Mouse (Mus musculus): Measurements from ENCODE around the gene Ammecr1.

Gene Ammecr1

DNA sequence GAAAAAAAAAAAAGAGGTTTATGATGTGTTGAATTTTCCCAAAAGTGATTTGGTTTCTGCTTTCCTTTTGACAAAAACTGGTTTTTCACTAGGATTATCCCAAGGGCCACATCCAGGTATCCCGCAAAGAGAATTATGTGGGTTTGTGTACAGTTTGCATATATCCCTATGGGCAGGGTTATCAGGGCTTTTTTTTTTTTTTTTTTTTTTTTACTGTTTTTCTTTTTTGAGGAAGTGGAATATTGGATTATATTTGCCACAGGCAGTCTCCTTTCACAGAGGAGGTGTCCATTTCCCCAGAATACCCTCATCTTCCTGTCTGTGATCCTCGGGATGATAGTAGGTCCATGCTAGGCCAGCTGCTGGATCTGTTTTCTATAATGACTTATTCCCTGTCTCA, 137.3 kb downstream of the Ammecr1 start:
- no peak for DNase-seq (ENCODE audit: low spot score)

DNA sequence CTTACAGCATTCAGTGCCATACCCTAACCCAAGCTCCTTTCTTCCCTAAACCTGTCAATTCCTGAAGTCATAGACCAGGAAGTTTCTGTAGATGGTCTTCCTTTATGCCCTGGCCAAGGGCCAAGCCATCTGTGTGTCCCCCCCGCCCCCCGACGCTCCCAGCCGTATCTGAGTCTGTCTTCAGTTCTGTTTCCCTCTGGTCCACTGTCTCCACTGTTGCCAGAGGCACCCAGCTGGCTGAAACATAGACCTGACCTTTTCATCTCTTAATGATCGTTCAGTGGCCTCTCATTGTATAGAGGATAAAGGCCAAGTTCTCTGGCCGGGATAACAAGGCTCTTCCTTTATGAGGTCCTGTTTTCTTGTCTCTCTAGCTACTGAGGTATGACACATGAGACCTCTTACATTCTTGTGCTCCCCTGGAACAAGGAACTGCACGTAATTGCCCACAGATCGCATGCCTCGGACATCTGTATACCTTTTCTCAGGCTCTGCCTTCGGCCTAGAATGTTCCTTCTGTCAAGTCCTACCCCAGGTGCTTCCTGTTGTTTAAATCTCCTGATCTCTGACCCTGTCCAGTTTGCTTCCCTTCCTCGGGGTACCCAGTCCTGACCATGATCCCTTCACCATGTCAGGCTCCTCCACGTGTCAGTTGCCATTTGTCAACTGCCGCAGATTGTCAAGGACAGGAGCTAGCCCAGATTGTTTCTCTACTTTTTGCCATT, 138.2 kb downstream of the Ammecr1 start:
- no peak for DNase-seq (ENCODE audit: low spot score)

DNA sequence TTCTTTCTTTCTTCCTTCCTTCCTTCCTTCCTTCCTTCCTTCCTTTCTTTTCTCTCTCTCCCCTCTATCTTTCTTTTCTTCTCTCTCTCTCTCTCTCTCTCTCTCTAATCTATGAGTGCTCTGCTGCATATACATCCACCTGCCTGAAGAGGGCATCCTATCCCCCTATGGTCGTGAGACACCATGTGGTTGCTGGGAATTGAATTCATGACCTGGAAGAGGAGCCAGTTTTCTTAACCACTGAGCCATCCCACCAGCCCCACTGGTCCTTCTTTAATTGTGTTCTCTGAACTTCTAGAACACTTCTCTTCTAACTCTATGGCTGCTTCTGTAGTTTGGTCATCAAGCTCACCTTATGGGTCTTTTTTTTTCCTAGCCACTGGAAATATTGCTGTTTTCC, 138.9 kb downstream of the Ammecr1 start:
- no peak for DNase-seq (ENCODE audit: low spot score)

DNA sequence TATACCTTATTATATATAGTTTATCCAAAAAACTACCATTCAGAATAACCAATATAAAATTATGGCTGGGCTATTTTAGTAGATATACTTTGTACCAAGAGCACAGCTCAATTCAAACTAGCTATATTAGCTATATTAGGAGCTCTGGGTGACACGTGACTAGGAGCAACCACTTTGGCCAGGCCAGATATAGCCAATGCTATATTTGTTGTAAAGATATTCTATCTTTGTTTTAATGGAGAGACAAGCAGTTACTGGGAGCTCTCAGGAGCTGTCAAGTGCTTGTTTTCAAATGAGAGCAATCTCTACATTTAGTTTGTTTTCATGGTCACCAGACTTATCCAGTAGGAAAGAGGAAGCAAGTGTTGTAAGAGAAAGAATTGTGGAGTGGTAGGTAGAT, 141.2 kb downstream of the Ammecr1 start:
- DNase-seq (ENCODE audit: low spot score) = no peak

DNA sequence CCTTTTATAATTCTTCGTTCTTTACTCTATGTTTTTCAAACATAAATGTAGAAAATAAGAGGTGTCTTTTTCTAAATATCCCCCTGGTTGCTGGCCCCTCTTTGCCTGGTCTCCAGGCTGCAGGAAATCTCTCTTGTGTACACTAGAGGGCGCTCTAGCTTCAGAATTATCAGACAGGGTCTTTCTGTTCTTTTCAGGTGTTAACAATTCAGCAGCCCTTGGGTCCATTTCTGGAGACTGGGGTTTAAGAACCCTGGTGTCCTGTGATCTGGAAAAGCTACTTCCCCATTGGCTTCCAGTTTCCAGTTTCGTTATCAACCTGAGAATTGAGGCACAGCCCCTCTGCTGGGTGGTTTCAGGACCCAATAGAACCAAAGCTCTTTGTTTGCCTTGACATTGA, 144.7 kb downstream of the Ammecr1 start:
- DNase-seq (ENCODE audit: low spot score) = no peak

DNA sequence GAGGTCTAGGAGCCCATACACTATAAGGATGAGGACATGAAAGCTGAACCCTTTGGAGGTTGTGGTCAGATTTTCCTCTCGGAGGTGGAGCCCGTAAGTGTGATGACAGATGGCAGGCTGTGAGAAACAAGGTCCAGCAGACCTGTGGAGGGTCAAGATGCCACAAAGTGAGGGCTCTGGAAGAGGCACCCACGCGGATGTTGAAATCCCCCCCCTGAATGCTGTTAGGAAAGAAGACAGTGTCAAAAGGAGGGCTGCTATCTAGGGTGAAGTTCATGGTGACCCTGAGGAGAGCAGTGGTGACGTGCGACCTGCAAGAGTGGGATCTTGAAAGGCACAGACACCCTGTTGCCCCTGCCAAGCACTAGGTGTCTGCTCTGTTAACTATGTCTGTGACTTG, 145.3 kb downstream of the Ammecr1 start:
- DNase-seq (ENCODE audit: low spot score) = no peak

GRCm38 (mm10) chrX:142818057-142818682, 148.4 kb downstream of the Ammecr1 start:
- no peak for DNase-seq (ENCODE audit: low spot score)

DNA sequence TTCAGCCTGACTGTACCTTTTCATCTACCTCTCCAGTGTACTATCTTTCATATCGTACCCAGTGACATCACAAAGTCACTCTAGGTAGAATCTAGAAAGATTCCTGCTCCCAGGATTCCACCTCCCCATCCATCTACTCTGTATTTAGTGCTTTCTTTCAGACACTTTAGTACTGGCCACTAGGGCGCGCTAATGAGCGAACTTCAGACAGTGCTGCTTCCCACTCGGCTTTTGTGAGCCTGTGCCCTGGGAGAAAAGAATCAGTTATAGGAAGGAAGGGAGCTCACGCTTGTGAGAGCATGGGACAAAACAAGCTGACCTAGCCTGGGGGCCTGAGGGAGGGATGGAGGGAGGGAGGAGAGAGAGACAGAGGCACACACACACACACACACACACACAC, 153.4 kb downstream of the Ammecr1 start:
- DNase-seq (ENCODE audit: low spot score) = no peak

DNA sequence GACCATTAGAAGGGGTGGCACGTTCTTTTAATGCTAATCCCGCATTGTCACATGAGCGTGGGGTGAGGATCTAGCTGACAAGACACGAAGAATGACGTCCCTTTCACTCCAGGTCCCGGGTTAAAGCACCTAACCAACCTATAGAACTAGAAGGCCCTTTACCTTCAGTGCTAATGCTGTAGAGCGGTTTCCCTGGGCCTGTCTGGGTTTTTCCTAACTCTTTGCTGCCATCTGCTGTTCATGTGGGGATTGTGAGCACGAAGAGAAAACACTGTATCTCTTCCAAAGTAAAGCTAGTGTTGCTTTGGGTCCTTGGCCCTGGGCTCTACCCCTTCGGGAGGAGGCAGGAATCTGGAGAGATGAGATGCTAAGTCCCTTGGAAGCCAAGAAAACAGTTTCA, 158.1 kb downstream of the Ammecr1 start:
- no peak for DNase-seq (ENCODE audit: low spot score)

DNA sequence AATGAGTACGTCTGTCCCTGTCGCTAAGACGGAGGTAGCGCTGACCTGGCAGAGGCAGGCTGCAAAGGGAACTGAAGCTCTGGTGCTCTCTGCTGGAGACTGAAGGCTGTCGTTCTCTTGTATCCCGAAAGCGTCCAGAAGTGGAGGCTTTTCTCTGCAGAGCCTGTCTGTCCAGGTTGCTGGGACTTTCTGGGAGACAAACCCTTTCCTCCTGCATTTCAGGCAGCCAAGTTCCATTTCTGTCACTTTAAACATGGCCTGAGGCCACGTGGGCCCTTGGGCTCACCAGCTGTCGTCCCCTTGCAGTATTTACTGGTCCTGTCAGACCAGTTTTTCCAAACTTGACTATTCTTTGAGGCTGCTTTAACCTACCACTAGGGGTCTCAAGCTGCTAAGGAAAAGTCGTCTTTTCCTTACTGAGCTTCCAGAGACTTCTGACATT, 159.9 kb downstream of the Ammecr1 start:
- DNase-seq (ENCODE audit: low spot score) = no peak

- no peak for DNase-seq (ENCODE audit: low spot score)
These were observed 160.4 kb downstream of the Ammecr1 start for GRCm38 (mm10) chrX:142806126-142806525.

- DNase-seq (ENCODE audit: low spot score) = no peak
These were observed 161.9 kb downstream of the Ammecr1 start for GRCm38 (mm10) chrX:142804596-142804995.

Data from layer of hippocampus, adult 9-10 months (tissue).